ENCODE assay signal across 17 mouse cellular contexts in the genomic region with DNA sequence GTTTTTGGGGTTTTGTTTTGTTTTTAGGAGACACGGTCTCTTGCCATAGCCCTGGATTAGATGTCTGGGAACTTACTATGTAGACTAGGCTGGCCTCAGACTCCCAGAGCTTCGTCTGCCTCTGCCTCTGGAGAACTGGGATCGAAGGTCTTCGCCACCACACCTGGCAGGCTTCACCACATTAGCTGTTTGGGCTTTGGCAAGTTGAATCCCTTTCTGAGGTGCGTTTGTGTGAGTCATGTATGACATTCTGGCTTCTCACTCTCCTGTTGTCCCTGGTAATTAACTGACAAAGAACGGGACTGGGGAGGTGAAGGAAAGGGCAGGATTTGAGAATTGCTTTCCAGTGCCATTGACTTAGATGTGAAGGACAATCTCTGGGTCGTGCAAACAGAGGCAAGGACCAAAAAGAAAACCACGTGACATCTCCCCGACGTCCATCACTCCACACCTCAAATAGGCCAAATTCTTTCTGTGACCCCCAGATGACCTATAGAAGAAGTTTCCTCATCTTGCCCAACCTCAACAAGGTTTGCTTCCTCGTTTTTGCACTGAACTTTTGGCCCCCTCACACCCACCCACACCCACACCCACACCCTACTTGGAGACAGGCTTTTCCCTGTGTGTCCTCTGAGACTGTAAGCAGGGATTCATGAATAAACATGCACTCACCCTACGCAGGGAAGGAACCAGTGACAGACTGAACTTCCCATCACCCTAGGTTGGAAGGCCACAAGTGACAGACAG. TPM values are rescaled to one million over a fixed set of nuclear protein-coding genes. Genes with fewer than 3 reads are reported as not detected.
A peak's percentile ranks its signal among the peaks of the same experiment; 100 is the strongest.
DNase-seq lines count a peak whose midpoint lies in the region; ATAC-seq and TF ChIP-seq lines count a peak whose summit lies in the region.
"Had no signal": no experiment of that assay in that cellular context is flagged by ENCODE, and none has a peak within 500 bp of the region (broad histone marks: within the 10 kb centered on the region; RNA-seq: fewer than 3 reads in every experiment).

No protein-coding gene starts in this region.

- WGBS in liver, adult 2 months = 32% methylated on average over 12 of the region's 12 CpGs
- 58% methylated on average over 12 of the region's 12 CpGs for WGBS in liver, embryonic 11.5 days
- WGBS in intestine, embryonic 15.5 days = 44% methylated on average over 12 of the region's 12 CpGs
- WGBS in stomach, embryonic 16.5 days = 46% methylated on average over 12 of the region's 12 CpGs

- no peak overlapping the region for H3K9ac ChIP-seq in liver, adult 2 months (ENCODE audit: low read depth, low read length)
- no peak overlapping the region; the same call in 1 of the 2 replicates for H3K9ac ChIP-seq in liver, embryonic 11.5 days (ENCODE audit: low read depth, low read length)
- no peak overlapping the region for H3K9ac ChIP-seq in intestine, embryonic 15.5 days
- no peak overlapping the region for H3K9ac ChIP-seq in stomach, embryonic 16.5 days (ENCODE audit: low read length)
- H3K9ac ChIP-seq: embryonic facial prominence, embryonic 13.5 days; hindbrain, embryonic 12.5 days; midbrain, embryonic 12.5 days had no signal

- no peaks in the 10 kb centered on the region for H3K4me1 ChIP-seq in liver, adult 2 months (ENCODE audit: control insufficient read depth, insufficient read depth, low read length)
- H3K4me1 ChIP-seq in liver, embryonic 11.5 days (replicated peaks; ENCODE audit: control insufficient read depth, insufficient read depth, low read length) = peaks cover 3% of the 10 kb centered on the region; the same call in 1 of the 2 replicates
- 0 out of 2 replicates have a peak, but pooled peaks cover 2% of the 10 kb centered on the region for H3K4me1 ChIP-seq in intestine, embryonic 15.5 days (replicated peaks)
- H3K4me1 ChIP-seq in stomach, embryonic 16.5 days (ENCODE audit: control insufficient read depth, insufficient read depth, low read length) = no peaks in the 10 kb centered on the region
- H3K4me1 ChIP-seq: embryonic facial prominence, embryonic 13.5 days; hindbrain, embryonic 12.5 days; midbrain, embryonic 12.5 days had no signal

- intact Hi-C loops in gastrocnemius, postnatal 36 days (cut with DNase I) = loop anchor here (1.0 to 5.0 kb wide), 2 partner anchors 75 to 123 kb away; a partner anchor contains a TSS

- no peaks in the 10 kb centered on the region for H3K36me3 ChIP-seq in liver, adult 2 months (ENCODE audit: control insufficient read depth, insufficient read depth, low read length)
- no peaks in the 10 kb centered on the region for H3K36me3 ChIP-seq in liver, embryonic 11.5 days (ENCODE audit: control insufficient read depth, insufficient read depth, low read length)
- no peaks in the 10 kb centered on the region for H3K36me3 ChIP-seq in intestine, embryonic 15.5 days
- H3K36me3 ChIP-seq in stomach, embryonic 16.5 days (ENCODE audit: control insufficient read depth, insufficient read depth, low read length) = no peaks in the 10 kb centered on the region
- H3K36me3 ChIP-seq: embryonic facial prominence, embryonic 13.5 days; hindbrain, embryonic 12.5 days; midbrain, embryonic 12.5 days had no signal

- no peak overlapping the region for H3K27ac ChIP-seq in liver, adult 2 months (replicated peaks; ENCODE audit: insufficient read depth, low read depth, low read length)
- H3K27ac ChIP-seq in liver, embryonic 11.5 days (ENCODE audit: low read depth, low read length) = no peak overlapping the region
- peak overlapping the region; percentile 45; the same call in 1 of the 2 replicates for H3K27ac ChIP-seq in intestine, embryonic 15.5 days
- peak overlapping the region; percentile 74; the same call in 1 of the 2 replicates for H3K27ac ChIP-seq in stomach, embryonic 16.5 days (ENCODE audit: low read length)
- H3K27ac ChIP-seq: embryonic facial prominence, embryonic 13.5 days; hindbrain, embryonic 12.5 days; left cerebral cortex, adult 2 months; midbrain, embryonic 12.5 days had no signal

- H3K27me3 ChIP-seq in liver, adult 2 months (ENCODE audit: control insufficient read depth, insufficient read depth, low read length) = no peaks in the 10 kb centered on the region
- H3K27me3 ChIP-seq in liver, embryonic 11.5 days (replicated peaks; ENCODE audit: control insufficient read depth, insufficient read depth, low read length) = no peaks in the 10 kb centered on the region
- H3K27me3 ChIP-seq in intestine, embryonic 15.5 days (replicated peaks) = no peaks in the 10 kb centered on the region
- no peaks in the 10 kb centered on the region for H3K27me3 ChIP-seq in stomach, embryonic 16.5 days (ENCODE audit: control insufficient read depth, insufficient read depth, low read length)
- H3K27me3 ChIP-seq: embryonic facial prominence, embryonic 13.5 days; hindbrain, embryonic 12.5 days; midbrain, embryonic 12.5 days had no signal

- ATAC-seq in liver, embryonic 11.5 days (replicated peaks; ENCODE audit: low FRiP score) = no peak
- peak; percentile 69 for ATAC-seq in intestine, embryonic 15.5 days
- ATAC-seq in stomach, embryonic 16.5 days (ENCODE audit: insufficient read depth, low FRiP score) = peak; percentile 61; the same call in 1 of the 2 replicates

- H3K4me3 ChIP-seq in liver, adult 2 months (ENCODE audit: insufficient read depth, low read depth, low read length) = no peak overlapping the region
- H3K4me3 ChIP-seq in liver, embryonic 11.5 days (ENCODE audit: low read depth, low read length) = no peak overlapping the region
- no peak overlapping the region for H3K4me3 ChIP-seq in intestine, embryonic 15.5 days (replicated peaks)
- no peak overlapping the region for H3K4me3 ChIP-seq in stomach, embryonic 16.5 days (replicated peaks; ENCODE audit: low read length)
- H3K4me3 ChIP-seq: embryonic facial prominence, embryonic 13.5 days; hindbrain, embryonic 12.5 days; left cerebral cortex, adult 2 months; midbrain, embryonic 12.5 days had no signal

- H3K9me3 ChIP-seq in liver, embryonic 11.5 days (ENCODE audit: control insufficient read depth, low read length) = no peaks in the 10 kb centered on the region
- no peaks in the 10 kb centered on the region for H3K9me3 ChIP-seq in intestine, embryonic 15.5 days
- no peaks in the 10 kb centered on the region for H3K9me3 ChIP-seq in stomach, embryonic 16.5 days (replicated peaks; ENCODE audit: control insufficient read depth, low read length)
- H3K9me3 ChIP-seq: embryonic facial prominence, embryonic 13.5 days; hindbrain, embryonic 12.5 days; midbrain, embryonic 12.5 days had no signal

- H3K4me2 ChIP-seq in liver, embryonic 11.5 days = no peak overlapping the region
- no peak overlapping the region for H3K4me2 ChIP-seq in intestine, embryonic 15.5 days (replicated peaks)
- no peak overlapping the region for H3K4me2 ChIP-seq in stomach, embryonic 16.5 days (ENCODE audit: low read depth, low read length)
- H3K4me2 ChIP-seq: embryonic facial prominence, embryonic 13.5 days; hindbrain, embryonic 12.5 days; midbrain, embryonic 12.5 days had no signal

- no peak for TF ChIP-seq CTCF in liver, adult 2 months (IDR thresholded peaks at IDR 0.05; ENCODE audit: low read depth, low read length)

- peak; percentile 68 for DNase-seq in liver, adult 2 months (ENCODE audit: extremely low read depth, low read depth, low spot score)
- no peak for DNase-seq in liver, embryonic 11.5 days (ENCODE audit: low spot score)
- peak; percentile 66 for DNase-seq in lung, postnatal 36 days
- DNase-seq in gastrocnemius, postnatal 36 days = no peak
- DNase-seq in cerebellum, postnatal 14 days = no peak
- DNase-seq in urinary bladder, postnatal 10 days (ENCODE audit: low spot score) = no peak
- DNase-seq: adrenal gland, adult 2 months; cerebellum, adult 11-12 months; kidney, adult 8-10 months; right cerebral cortex, adult 18-20 months; thymus, adult 18-20 months had no signal

- H3K79me2 ChIP-seq in liver, adult 2 months (ENCODE audit: control insufficient read depth, insufficient read depth, low read length) = peaks cover 2% of the 10 kb centered on the region; the same call in 1 of the 2 replicates

- no peak for TF ChIP-seq POLR2A in liver, adult 2 months (IDR thresholded peaks at IDR 0.05; ENCODE audit: extremely low read depth, insufficient read depth, low read length)

RNA-seq across cellular contexts. Expression of a gene that starts 4.8 kb away (rescaled TPM):
- 1.6 and 1.9 TPM in 2 replicates for total RNA-seq in liver, adult 2 months (2014; rRNA removed)
- polyA plus RNA-seq in liver, adult 2 months (2012; rRNA removed) = 3.5 and 5.9 TPM in 2 replicates
- 2.1 and 3.1 TPM in 2 replicates for polyA plus RNA-seq in liver, embryonic 11.5 days (2014; fragmentation: Nextera tagmentation; extraction: Ambion mirVana)
- 3.0 and 3.2 TPM in 2 replicates for polyA plus RNA-seq in intestine, embryonic 15.5 days (2015; fragmentation: Nextera tagmentation; extraction: Ambion mirVana)
- 5.0 and 7.2 TPM in 2 replicates for polyA plus RNA-seq in stomach, embryonic 16.5 days (2015; fragmentation: Nextera tagmentation; extraction: Ambion mirVana)
- 1 to 10 TPM; 1.6 to 2.2 TPM for total RNA-seq in gastrocnemius, postnatal 36 days (2021)

RNA-seq across cellular contexts. Expression of a gene that starts 15.1 kb away (rescaled TPM):
- total RNA-seq in liver, adult 2 months (2014; rRNA removed) = 16.3 and 17.6 TPM in 2 replicates
- 8.7 and 9.5 TPM in 2 replicates for polyA plus RNA-seq in liver, adult 2 months (2012; rRNA removed)
- 6.7 and 8.2 TPM in 2 replicates for polyA plus RNA-seq in liver, embryonic 11.5 days (2014; fragmentation: Nextera tagmentation; extraction: Ambion mirVana)
- polyA plus RNA-seq in intestine, embryonic 15.5 days (2015; fragmentation: Nextera tagmentation; extraction: Ambion mirVana) = 10.4 and 11.0 TPM in 2 replicates
- 8.0 and 8.3 TPM in 2 replicates for polyA plus RNA-seq in stomach, embryonic 16.5 days (2015; fragmentation: Nextera tagmentation; extraction: Ambion mirVana)
- 100 to 1,000 TPM in 1 of 2 experiments, 10 to 100 TPM in 1; 93.8 to 103 TPM for total RNA-seq in gastrocnemius, postnatal 36 days (2021)

Comparison
In these comparisons a context has a peak if more than half of its experiments do, and no peak if none do; other contexts are left out.
1. DNase-seq: peak in liver, adult 2 months (single experiment) and lung, postnatal 36 days (single experiment); none in liver, embryonic 11.5 days (single experiment), gastrocnemius, postnatal 36 days (0 of 2), cerebellum, postnatal 14 days (0 of 2) and urinary bladder, postnatal 10 days (single experiment).
2. H3K27ac ChIP-seq: peak in intestine, embryonic 15.5 days (single experiment) and stomach, embryonic 16.5 days (single experiment); none in liver, adult 2 months (single experiment) and liver, embryonic 11.5 days (single experiment).